Mouse (Mus musculus): ENCODE results near the gene 4931428F04Rik. TPM values are rescaled to one million over a fixed set of nuclear protein-coding genes. Genes with fewer than 3 reads are reported as not detected.

The 4931428F04Rik gene
- polyA plus RNA-seq, 1 experiment from 2014 or later = 63.2 TPM

MicroRNA genes within 50 kb of the gene (microRNA counts, 519-probe panel; counts per million panel counts)
- 3,289 counts per million, percentile 73 among the panel's probes with 10 or more counts for microRNA mmu-miR-328

Small RNAs within 50 kb of the gene (microRNA-seq; reads per million reads assigned to microRNA genes)
- gene Gm27320 = not detected
- 347 reads per million, percentile 62 among the genes with 10 or more reads in this experiment for gene Mir328

Other genes with a start within 250 kb of the 4931428F04Rik start
- gene Ces3a, start 241.3 kb downstream of the 4931428F04Rik start, polyA plus RNA-seq (2016; fragmentation: Nextera tagmentation; extraction: Ambion mirVana) = not detected in 2 replicates
- gene Ces3b, start 206.1 kb downstream of the 4931428F04Rik start, polyA plus RNA-seq (2016; fragmentation: Nextera tagmentation; extraction: Ambion mirVana) = not detected in 2 replicates
- not detected in 2 replicates for gene Ces4a, start 158.1 kb downstream of the 4931428F04Rik start, polyA plus RNA-seq (2016; fragmentation: Nextera tagmentation; extraction: Ambion mirVana)
- 66.2 and 72.5 TPM in 2 replicates for gene Cbfb, start 119.2 kb downstream of the 4931428F04Rik start, polyA plus RNA-seq (2016; fragmentation: Nextera tagmentation; extraction: Ambion mirVana)
- 28.5 and 28.9 TPM in 2 replicates for gene D230025D16Rik, start 64.7 kb downstream of the 4931428F04Rik start, polyA plus RNA-seq (2016; fragmentation: Nextera tagmentation; extraction: Ambion mirVana)
- gene B3gnt9, start 34.7 kb downstream of the 4931428F04Rik start, polyA plus RNA-seq (2016; fragmentation: Nextera tagmentation; extraction: Ambion mirVana) = 7.5 and 9.5 TPM in 2 replicates
- 17.2 and 17.5 TPM in 2 replicates for gene Tradd, start 25.3 kb downstream of the 4931428F04Rik start, polyA plus RNA-seq (2016; fragmentation: Nextera tagmentation; extraction: Ambion mirVana)
- gene Fbxl8, start 25.2 kb downstream of the 4931428F04Rik start, polyA plus RNA-seq (2016; fragmentation: Nextera tagmentation; extraction: Ambion mirVana) = 0.97 and 1.4 TPM in 2 replicates
- 0.23 TPM in 1 of 2 replicates, not detected in the other for gene Hsf4, start 20.1 kb downstream of the 4931428F04Rik start, polyA plus RNA-seq (2016; fragmentation: Nextera tagmentation; extraction: Ambion mirVana)
- 2.7 and 4.0 TPM in 2 replicates for gene Nol3, start 13.7 kb downstream of the 4931428F04Rik start, polyA plus RNA-seq (2016; fragmentation: Nextera tagmentation; extraction: Ambion mirVana)
- 12.7 and 15.7 TPM in 2 replicates for gene Exoc3l, start 6.2 kb upstream of the 4931428F04Rik start, polyA plus RNA-seq (2016; fragmentation: Nextera tagmentation; extraction: Ambion mirVana)
- 68.8 and 69.9 TPM in 2 replicates for gene E2f4, start 7.8 kb upstream of the 4931428F04Rik start, polyA plus RNA-seq (2016; fragmentation: Nextera tagmentation; extraction: Ambion mirVana)
- 2.7 and 3.2 TPM in 2 replicates for gene Elmo3, start 15.7 kb upstream of the 4931428F04Rik start, polyA plus RNA-seq (2016; fragmentation: Nextera tagmentation; extraction: Ambion mirVana)
- gene Lrrc29, start 36.4 kb upstream of the 4931428F04Rik start, polyA plus RNA-seq (2016; fragmentation: Nextera tagmentation; extraction: Ambion mirVana) = 1.3 TPM in 2 replicates
- gene Tmem208, start 36.5 kb upstream of the 4931428F04Rik start, polyA plus RNA-seq (2016; fragmentation: Nextera tagmentation; extraction: Ambion mirVana) = 97.6 and 100 TPM in 2 replicates
- gene Fhod1, start 58.1 kb upstream of the 4931428F04Rik start, polyA plus RNA-seq (2016; fragmentation: Nextera tagmentation; extraction: Ambion mirVana) = 1.4 and 2.0 TPM in 2 replicates
- gene Slc9a5, start 59.0 kb upstream of the 4931428F04Rik start, polyA plus RNA-seq (2016; fragmentation: Nextera tagmentation; extraction: Ambion mirVana) = 7.2 and 7.7 TPM in 2 replicates
- gene Plekhg4, start 83.4 kb upstream of the 4931428F04Rik start, polyA plus RNA-seq (2016; fragmentation: Nextera tagmentation; extraction: Ambion mirVana) = 0.59 and 0.93 TPM in 2 replicates
- gene Kctd19, start 123.6 kb upstream of the 4931428F04Rik start, polyA plus RNA-seq (2016; fragmentation: Nextera tagmentation; extraction: Ambion mirVana) = 0.08 TPM in 1 of 2 replicates, not detected in the other
- gene Lrrc36, start 123.7 kb upstream of the 4931428F04Rik start, polyA plus RNA-seq (2016; fragmentation: Nextera tagmentation; extraction: Ambion mirVana) = 2.1 and 3.1 TPM in 2 replicates
- gene Tppp3, start 181.7 kb upstream of the 4931428F04Rik start, polyA plus RNA-seq (2016; fragmentation: Nextera tagmentation; extraction: Ambion mirVana) = 162 and 186 TPM in 2 replicates
- gene Zdhhc1, start 207.0 kb upstream of the 4931428F04Rik start, polyA plus RNA-seq (2016; fragmentation: Nextera tagmentation; extraction: Ambion mirVana) = 35.8 and 36.1 TPM in 2 replicates
- 24.2 and 24.7 TPM in 2 replicates for gene Hsd11b2, start 228.9 kb upstream of the 4931428F04Rik start, polyA plus RNA-seq (2016; fragmentation: Nextera tagmentation; extraction: Ambion mirVana)

All from hindbrain, embryonic 12.5 days (tissue).